Mouse (Mus musculus) left cerebral cortex, postnatal 4 days (tissue): ENCODE data around the gene Slfn5. TPM values are rescaled to one million over a fixed set of nuclear protein-coding genes. Genes with fewer than 3 reads are reported as not detected.
"Not testable (repeated sequence)": the region's sequence is repeated elsewhere in the genome, so short reads cannot be mapped to it uniquely, and the experiment has no call there.

Experiments used
- DNase-seq: peaks from one replicate; pipeline ENCODE4 v3.0.0-alpha.2; 2022
- intact Hi-C: fragments of 180-260 bp; cut with DNase I; formaldehyde crosslinking; loops from one replicate; pipeline ENCODE4 v1.15.1; 2025
- total RNA-seq, 2 experiments: library from RNA; stranded (reverse); gene quantifications; 2 replicates each; pipeline ENCODE4 v1.2.3; 2021

Slfn5 gene
- 1 to 10 TPM; 2.6 to 4.2 TPM for total RNA-seq

DNA sequence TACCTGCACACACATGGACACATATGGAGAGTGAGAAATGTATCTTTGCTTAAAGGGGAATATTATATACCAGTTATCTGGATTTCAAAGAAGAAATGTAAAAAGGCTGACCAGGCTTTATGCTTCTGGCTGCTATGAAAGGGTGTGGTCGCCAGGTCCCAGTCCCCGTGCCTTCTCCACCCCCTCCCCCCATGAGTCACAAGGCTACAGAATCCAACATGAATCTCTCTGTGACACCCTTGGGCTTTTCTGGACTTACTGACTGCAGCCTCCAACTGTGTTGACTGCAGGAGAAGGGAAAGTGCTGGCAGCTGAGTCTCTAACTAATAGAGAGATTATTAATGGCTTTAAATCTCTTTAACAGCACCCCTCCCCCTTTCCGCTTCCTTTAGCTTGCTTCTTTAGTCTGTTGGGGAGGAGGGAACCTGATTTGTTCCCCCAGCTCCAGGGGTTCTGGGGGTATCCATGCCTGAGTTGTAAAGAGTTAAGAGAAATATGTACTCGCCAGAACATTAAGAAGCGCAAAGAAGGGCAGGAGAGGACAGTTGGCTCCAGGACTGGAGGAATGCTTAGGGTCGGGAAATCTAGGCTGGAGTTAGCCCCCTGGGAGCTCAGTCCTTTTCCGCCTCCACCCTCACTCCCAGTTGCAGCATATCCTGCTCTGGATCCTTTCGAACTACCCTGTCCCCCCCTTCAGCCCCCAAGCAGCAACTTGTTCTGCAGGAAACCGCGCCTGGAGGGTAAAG, at the start of gene Slfn5:
TSS of gene Slfn5 (plus strand) at position 614 of the 746 bp plus-strand sequence.
- intact Hi-C loops: no loop called here

DNA sequence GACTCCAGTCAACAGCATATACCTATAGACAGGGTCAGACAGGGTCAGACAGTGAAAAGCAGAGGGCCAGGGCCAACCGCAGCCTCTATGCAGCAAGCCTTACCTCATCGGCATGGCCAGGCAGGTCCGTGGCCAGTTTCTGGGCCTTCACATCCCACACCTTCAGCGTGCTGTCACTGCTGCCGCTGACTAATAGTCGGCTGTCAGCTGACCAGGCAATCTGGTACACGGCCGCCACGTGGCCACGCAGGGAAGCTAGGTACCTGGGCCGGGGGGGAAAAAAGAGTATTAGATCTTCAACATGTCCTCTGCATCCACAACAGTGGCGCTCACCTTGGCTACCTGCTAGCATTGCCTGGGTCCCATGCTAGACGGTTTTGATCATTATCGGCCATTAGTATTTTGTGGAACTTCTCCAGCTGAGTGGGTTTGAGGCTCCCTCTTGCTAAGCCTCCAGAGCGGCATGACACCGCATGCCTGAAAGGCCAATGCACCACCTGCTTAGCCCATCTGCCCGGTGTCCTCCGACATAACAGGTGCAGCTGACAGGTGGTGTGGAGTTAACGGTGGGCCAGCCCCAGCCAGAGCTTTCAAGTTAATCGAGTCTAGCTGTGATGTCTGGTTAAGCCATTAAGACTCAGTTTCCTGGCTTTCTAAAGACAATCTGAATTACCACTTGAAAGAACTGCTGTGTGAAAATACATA, 49.4 kb upstream of the Slfn5 start:
- DNase-seq: peak; percentile 27
- intact Hi-C loops: no loop called here

More for the DNA sequence above, at the start of gene Slfn5:
- DNase-seq: no peak

DNA sequence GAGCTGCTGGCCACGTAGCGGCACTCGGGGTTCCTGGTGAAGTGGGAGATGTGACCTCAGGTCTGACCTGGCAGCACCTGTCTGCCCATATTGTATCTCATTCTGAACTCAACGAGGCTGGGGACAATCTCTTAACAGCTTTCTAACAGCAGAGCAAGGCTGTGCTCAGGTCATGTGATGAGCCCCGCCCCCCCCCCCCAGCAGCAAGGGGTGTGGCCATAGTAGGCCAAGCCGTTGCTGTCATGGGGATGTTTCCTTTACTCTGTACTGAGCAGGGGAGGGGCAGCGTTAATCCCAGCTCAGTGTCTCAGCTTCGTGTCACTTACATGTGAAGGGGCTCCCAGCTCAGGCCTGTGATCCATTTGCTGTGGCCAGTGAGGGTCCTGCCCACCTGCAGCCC, 46.2 kb upstream of the Slfn5 start:
- DNase-seq: no peak
- intact Hi-C loops: no loop called here

DNA sequence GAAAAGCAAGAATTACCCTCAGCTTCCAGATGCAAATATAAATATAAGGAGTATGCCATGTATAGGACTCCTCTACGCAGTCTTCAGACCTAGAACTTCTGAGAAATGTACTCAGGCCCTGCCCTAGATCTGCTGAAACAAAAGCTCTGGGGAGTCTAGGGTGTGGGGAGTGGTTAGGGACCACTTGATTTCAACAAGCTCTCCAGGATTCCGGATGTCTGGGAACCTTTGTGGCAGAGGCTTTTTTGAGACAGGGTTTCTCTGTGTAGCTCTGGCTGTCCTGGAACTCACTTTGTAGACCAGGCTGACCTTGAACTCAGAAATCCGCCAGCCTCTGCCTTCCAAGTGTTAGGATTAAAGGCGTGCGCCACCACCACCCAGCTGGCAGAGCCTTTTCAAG, 45.3 kb upstream of the Slfn5 start:
- intact Hi-C loops: no loop called here

DNA sequence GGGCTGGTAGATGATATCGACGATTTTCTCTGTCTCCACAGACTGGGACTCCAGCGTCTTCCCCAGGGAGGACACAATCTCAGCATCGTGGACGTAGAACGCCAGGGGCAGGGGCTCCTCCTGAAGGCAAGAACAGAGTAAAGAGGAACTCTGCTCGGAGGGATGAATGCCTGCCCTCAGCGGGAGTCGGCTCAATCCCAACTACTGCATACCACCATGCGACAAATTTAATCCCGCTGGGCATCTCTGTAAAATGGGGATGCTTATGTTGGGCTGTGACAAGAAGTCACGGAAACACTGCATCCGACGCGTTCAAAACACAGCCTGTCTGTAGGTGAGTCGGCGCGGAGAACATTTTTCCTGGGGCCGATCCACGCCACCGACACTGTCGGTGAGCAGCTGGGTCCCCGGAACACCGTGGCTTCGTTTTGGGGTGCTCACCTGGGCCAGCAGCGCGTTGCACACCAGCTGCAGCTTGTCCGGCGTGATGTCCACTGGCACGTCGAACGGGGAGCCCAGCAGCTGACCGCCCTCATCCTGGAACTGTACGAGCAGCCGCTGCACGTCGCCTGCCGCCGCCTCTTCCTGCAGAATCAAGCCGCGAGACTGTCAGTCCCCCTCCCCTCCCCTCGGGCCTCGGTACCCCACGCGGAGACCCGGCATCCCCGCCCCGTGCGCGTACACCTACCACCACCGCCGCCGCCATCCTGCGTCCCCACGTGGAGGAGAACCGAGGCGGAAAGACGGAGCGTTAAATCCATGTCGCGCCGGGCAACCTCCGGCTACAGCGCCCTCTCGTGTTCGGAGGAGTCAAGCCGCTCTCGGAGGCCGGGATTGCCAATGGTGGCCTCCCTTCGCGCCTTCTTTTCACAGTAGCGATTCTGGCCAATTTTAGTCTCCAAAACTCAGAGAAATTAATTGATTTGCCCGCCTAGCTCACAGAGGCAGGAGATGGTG, 43.2 kb upstream of the Slfn5 start, which contains the start of gene Nle1:
TSS of gene Nle1 (minus strand) at position 761 of the 957 bp plus-strand sequence.
- DNase-seq: peak; percentile 94
- intact Hi-C loops: no loop called here

More for the DNA sequence above, 45.3 kb upstream of the Slfn5 start:
- no peak for DNase-seq

DNA sequence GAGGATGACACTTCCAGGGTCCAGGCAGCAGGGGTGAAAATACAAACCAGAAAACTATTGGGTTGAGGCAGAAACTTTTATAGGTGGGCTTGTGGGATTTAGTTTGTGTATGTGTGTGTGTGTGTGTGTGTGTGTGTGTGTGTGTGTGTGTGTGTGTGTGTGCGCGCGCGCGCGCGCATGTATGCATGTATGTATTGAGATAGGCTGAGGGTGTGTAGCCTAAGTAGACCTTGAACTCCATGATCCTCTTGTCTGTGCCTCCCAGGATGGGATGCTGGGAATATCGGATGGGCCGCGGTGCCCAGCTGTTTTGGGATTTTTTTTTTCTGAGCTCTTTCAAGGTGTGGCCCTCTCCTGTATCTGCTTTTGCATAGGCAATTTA, 42.5 kb upstream of the Slfn5 start:
- intact Hi-C loops: no loop called here
- no peak for DNase-seq

DNA sequence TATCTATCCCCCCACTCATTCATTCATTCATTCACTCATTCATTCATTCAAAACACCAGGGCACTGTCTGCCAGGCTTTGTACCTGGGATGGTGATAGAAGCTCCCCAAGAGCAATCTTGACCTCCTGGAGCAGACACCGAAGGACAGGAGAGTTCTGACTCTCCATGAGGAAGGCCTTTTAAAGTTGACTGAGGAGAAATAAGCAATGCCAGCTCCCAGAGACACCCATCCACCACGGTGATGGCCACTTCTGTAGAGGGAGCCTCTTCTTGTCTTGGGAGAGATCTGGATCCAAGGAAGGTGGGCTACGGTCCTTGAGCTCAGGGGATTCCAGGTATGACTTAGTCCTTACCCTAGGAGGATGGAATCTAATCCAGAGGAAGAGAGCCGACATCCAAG, 40.9 kb upstream of the Slfn5 start, which contains the start of gene Unc45b:
TSS of gene Unc45b (plus strand) at position 301 of the 400 bp plus-strand sequence.
- intact Hi-C loops: no loop called here

DNA sequence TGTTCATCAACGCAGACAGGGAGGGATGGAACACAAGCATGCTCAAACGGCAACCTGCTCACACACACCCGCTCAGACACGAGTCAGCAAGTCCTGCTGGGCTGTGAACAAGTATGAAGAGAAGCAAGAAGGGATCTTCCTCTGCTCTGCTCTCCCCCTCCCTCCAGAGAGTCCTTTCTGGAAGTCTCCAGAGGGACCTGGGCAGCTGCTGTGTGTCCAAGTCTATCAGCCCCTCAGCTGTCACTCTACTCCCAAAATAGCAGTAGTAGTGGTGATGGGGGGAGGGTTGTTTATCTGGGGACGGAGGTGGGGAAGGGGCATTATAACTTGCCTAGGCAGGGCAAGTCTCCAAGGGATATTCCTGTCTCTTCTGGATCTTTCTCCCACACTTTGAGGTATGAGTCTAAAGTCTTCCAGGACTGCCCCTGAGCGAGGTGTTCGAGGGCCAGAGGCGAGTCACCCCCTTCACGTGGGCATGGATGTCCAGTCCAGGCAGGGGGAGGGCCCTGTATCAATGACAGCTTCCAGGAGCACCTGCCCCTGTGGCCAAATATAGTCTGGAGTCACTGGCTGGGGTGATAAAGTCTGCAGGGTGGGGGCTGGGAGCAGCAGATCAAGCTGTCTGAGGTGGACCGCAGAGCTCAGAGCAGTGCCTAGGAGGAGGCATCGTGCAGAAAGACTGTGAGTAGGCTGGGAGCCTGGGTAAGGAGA, 40.3 kb upstream of the Slfn5 start:
- no peak for DNase-seq
- intact Hi-C loops: no loop called here

More for the DNA sequence above, 40.9 kb upstream of the Slfn5 start, which contains the start of gene Unc45b:
- no peak for DNase-seq

DNA sequence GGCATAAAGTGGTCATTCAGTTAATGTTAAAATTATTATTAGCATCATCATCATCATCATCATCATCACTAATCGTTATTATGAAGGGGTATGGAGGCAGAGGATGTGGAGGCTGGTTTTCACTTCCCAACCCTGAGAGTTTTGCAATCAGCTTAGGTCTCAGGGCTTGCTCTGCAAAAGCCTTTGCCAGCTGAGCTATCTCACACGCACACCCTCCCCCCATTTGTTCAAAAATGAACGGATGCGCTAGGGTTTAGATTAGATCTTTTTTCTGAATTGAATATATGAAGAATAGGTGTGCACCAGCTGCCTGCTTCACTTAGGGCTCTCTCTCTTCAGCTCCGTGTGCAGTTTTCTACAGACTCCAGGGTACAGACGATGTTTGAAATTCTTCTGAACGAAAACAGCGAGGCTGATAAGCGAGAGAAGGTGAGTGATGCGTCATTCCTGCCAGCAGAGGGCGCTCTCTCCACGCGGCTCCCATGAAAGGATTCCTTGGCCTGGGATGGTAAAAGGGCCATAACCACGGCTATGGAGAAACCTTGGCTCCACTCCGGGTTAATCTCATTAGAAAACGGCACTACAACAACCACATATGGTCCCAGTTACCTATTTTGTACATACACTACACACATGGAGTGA, 36.3 kb upstream of the Slfn5 start:
- DNase-seq: peak; percentile 75
- intact Hi-C loops: no loop called here

DNA sequence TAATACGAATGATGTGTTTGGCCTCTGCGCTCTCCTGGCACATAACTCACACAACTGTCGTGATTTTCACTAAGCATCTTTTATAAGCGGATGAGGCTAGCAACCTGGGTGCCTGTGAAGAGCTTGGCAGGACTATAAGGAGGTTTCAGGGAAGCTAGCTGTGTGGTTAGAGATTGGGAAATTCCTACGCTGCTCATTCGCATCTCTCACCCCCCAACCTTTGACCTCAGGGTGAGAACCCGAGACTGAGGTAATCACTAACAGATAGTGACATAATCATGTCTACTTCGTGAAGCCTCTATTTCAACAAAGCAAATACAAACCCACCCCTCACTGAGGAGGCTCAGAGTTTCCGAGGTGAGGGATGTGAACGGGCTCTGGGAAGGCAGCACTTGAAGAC, 30.4 kb upstream of the Slfn5 start:
- intact Hi-C loops: no loop called here
- no peak for DNase-seq

DNA sequence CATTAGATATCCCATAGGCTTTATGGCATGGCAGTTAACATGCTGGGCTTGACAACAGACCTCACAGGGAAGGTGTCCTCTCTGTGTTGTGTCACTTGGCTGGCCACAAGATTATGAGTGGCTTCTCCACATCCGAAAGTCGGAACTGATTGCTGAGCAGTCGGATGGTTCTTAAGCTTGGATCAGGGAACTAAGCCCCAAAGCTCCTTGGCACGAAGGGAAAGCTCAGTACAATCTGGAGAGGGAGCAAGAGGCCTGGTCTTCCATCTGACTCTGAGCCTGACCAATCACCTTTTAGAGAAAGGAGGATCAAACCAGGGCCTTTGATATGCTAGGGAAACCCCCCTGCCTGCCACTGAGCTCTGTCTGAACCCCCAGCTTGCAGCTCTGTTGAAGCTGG, 29.5 kb upstream of the Slfn5 start:
- DNase-seq: no peak

DNA sequence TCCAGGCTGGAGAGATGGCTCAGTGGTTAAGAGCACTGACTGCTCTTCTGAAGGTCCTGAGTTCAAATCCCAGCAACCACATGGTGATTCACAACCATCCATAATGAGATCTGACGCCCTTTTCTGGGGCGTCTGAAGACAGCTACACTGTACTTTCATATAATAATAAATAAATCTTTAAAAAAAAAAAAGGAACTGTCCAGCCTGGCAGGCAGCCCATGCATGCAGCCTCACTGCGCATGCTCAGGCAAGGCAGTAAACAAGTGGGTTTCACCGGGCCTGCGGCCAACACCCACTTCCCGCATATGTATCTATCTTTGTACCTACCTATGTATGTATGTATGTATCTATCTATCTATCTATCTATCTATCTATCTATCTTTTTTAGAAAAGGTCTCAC, 27.2 kb upstream of the Slfn5 start:
- intact Hi-C loops: not testable (repeated sequence)

More for the DNA sequence above, 29.5 kb upstream of the Slfn5 start:
- intact Hi-C loops: no loop called here

DNA sequence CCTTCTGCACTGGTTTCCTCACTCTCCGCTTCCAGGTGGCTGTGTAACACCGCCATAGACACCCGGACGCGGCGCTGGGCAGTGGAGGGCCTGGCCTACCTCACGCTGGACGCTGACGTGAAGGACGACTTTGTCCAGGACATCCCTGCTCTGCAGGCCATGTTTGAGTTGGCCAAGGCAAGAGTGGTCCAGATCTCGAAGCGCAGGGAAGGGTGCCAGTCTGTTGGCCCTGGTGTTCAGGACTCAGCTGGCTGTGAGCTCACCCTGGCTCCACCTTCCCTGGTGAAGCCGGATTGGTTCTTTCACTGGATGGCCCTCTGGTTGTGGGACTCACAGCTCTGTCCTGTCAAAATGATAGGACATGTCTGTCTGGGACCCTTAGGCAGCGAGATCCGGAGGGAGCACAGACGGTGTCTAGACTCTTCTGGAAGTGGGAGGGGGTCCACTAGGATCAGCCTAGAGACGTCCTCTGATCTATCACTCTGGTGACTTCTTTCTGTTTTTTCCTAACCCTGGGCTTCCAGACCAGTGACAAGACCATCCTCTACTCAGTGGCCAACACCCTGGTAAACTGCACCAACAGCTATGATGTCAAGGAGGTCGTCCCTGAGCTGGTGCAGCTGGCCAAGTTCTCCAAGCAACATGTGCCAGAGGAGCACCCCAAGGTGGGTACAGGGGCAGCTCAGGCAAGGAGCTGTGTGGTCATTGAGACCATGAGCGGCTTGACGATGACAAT, 22.1 kb upstream of the Slfn5 start:
- no peak for DNase-seq
- intact Hi-C loops: no loop called here

More for the DNA sequence above, 27.2 kb upstream of the Slfn5 start:
- DNase-seq: not testable (repeated sequence)

DNA sequence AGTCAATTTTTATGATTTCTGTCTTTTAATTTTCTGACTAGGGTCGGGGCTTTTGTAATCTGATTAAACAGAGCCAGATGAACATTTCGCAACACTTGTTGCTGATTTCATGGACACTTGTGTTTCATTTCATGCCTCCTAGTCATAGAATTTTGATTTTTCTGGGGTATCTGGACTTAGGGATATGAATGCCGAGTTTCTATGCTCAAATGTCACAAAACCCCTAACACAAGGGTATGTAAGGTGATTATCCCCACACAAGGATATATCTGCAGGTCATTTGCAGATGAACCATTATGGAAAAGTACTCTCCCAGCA, 21.6 kb upstream of the Slfn5 start:
- DNase-seq: no peak
- intact Hi-C loops: no loop called here

DNA sequence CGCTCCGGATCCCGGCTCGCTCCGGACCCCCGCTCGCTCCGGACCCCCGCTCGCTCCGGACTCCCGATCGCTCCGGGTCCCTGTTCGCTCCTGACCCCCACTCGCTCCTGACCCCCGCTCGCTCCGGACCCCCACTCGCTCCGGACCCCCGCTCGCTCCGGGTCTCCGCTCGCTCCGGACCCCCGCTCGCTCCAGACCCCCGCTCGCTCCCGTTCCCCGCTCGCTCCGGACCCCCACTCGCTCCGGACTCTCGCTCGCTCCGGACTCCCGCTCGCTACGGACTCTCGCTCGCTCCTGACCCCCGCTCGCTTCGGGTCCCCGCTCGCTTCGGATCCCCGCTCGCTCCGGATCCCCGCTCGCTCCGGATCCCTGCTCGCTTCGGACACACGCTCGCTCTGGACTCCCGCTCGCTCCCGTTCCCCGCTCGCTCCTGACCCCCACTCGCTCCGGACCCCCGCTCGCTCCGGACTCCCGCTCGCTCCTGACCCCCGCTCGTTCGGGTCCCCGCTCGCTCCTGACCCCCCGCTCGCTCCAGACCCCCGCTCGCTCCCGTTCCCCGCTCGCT, 20.7 kb upstream of the Slfn5 start:
- intact Hi-C loops, DNase-seq: not testable (repeated sequence)

DNA sequence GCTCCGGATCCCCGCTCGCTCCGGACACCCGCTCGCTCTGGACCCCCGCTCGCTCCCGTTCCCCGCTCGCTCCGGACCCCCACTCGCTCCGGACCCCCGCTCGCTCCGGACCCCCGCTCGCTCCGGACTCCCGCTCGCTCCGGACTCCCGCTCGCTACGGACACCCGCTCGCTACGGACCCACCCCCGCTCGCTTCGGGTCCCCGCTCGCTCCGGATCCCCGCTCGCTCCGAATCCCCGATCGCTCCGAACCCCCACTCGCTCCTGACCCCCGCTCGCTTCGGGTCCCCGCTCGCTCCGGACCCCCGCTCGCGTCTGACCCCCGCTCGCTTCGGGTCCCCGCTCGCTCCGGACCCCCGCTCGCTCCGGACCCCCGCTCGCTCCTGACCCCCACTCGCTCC, 20.0 kb upstream of the Slfn5 start:
- intact Hi-C loops: not testable (repeated sequence)

DNA sequence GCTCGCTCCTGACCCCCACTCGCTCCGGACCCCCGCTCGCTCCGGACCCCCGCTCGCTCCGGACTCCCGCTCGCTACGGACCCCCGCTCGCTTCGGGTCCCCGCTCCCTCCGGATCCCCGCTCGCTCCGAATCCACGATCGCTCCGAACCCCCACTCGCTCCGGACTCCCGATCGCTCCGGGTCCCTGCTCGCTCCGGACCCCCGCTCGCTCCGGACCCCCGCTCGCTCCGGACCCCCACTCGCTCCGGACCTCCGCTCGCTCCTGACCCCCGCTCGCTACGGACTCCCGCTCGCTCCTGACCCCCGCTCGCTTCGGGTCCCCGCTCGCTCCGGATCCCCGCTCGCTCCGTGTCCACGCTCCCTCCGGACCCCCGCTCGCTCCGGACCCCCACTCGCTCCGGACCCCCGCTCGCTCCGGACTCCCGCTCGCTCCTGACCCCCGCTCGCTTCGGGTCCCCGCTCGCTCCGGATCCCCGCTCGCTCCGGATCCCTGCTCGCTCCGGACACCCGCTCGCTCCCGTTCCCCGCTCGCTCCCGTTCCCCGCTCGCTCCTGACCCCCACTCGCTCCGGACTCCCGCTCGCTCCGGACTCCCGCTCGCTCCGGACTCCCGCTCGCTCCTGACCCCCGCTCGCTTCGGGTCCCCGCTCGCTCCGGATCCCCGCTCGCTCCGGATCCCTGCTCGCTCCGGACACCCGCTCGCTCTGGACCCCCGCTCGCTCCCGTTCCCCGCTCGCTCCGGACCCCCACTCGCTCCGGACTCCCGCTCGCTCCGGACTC, 19.3 kb upstream of the Slfn5 start:
- intact Hi-C loops, DNase-seq: not testable (repeated sequence)

More for the DNA sequence above, 20.0 kb upstream of the Slfn5 start:
- not testable (repeated sequence) for DNase-seq

DNA sequence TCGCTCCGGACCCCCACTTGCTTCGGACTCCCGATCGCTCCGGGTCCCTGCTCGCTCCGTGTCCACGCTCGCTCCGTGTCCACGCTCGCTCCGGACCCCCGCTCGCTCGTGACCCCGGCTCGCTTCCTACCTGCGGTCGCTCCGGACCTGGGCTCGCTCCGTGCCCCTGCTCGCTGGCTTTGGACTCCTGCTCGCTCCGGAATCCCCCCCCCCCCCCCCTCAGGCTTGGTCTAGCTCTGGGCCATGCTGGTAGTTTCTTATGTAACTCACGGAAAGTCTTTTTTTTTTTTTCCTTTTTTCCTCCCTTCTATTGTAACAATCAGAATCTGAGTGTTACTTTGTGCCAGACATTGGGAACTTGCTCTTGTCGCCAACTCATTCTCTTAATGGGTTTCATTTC, 18.0 kb upstream of the Slfn5 start:
- intact Hi-C loops: no loop called here
- DNase-seq: no peak
